Mouse (Mus musculus) liver, embryonic 14.5 days (tissue): Measurements from ENCODE around the gene Chrna1. TPM values are rescaled to one million over a fixed set of nuclear protein-coding genes. Genes with fewer than 3 reads are reported as not detected.

Experiments used
- ATAC-seq: fragments of 200-750 bp; cut with Nextera tagmentation; 2 replicates; pipeline ENCODE4 v1.8.0; 2017; ENCODE audit warnings: moderate number of reproducible peaks, mild to moderate bottlenecking, moderate library complexity; ENCODE audit not compliant: insufficient read depth
- DNase-seq, 3 experiments: peaks; one replicate each; pipeline ENCODE4 v3.0.0-alpha.2; 2012 to 2013; ENCODE audit warnings: low read depth in 3 of 3, low spot score in 3 of 3
- H3K27ac ChIP-seq: fragments of 300-500 bp; sonication (generic); 2 replicates; pipeline ENCODE4 v1.5.1; 2014; ENCODE audit warnings: moderate library complexity, mild to moderate bottlenecking, control low read depth, inconsistent platforms
- H3K27me3 ChIP-seq: fragments of 300-500 bp; sonication (generic); 2 replicates; pipeline ENCODE4 v1.6.1; 2014; ENCODE audit warnings: mild to moderate bottlenecking, low read length, moderate library complexity; ENCODE audit not compliant: control insufficient read depth, insufficient read depth
- H3K36me3 ChIP-seq: fragments of 300-500 bp; sonication (generic); replicated peaks from 2 replicates; pipeline ENCODE4 v1.6.1; 2014; ENCODE audit warnings: low read depth; ENCODE audit not compliant: control insufficient read depth, insufficient read depth
- H3K4me1 ChIP-seq, 2 experiments: fragments of 200-500 bp in 1 of 2; fragments of 300-500 bp in 1 of 2; sonication (generic) in 1 of 2; replicated peaks; 2 replicates each; pipeline ENCODE4 v1.6.1; 2012 to 2014; ENCODE audit warnings: antibody characterized with exemption in 1 of 2, inconsistent platforms in 1 of 2, low read length in 1 of 2; ENCODE audit not compliant: control insufficient read depth in 2 of 2, insufficient read depth in 2 of 2
- H3K4me2 ChIP-seq: fragments of 300-500 bp; sonication (generic); 2 replicates; pipeline ENCODE4 v1.6.1; 2014; ENCODE audit warnings: low read depth, mild to moderate bottlenecking, control low read depth, moderate library complexity
- H3K4me3 ChIP-seq, 2 experiments: fragments of 200-500 bp in 1 of 2; fragments of 300-500 bp in 1 of 2; sonication (generic) in 1 of 2; 2 replicates each; pipeline ENCODE4 v1.5.1; 2012 to 2014; ENCODE audit warnings: low read depth in 2 of 2, low read length in 2 of 2, mild to moderate bottlenecking in 2 of 2, control low read depth in 1 of 2, inconsistent platforms in 1 of 2, moderate library complexity in 1 of 2; ENCODE audit not compliant: insufficient read depth in 1 of 2
- H3K9ac ChIP-seq: fragments of 300-500 bp; sonication (generic); replicated peaks from 2 replicates; pipeline ENCODE4 v1.6.1; 2014; ENCODE audit warnings: mild to moderate bottlenecking, control low read depth, moderate library complexity
- H3K9me3 ChIP-seq: fragments of 300-500 bp; sonication (generic); 2 replicates; pipeline ENCODE4 v1.6.1; 2016; ENCODE audit warnings: low read length, mixed read lengths; ENCODE audit not compliant: control insufficient read depth
- CTCF ChIP-seq: IDR thresholded peaks from 2 replicates; pipeline ENCODE4 v1.5.1; 2016; ENCODE audit warnings: antibody characterized with exemption, low read depth, control low read depth
- EP300 ChIP-seq: IDR thresholded peaks from 2 replicates; pipeline ENCODE4 v1.6.1; 2016; ENCODE audit warnings: antibody characterized with exemption, low read depth
- WGBS: fragments of 180-500 bp; shearing (Covaris S2); extraction: QIAGEN DNeasy Blood & Tissue Kit; methylation state at CpG from one replicate; pipeline ENCODE4 v1.1.7; 2014; ENCODE audit not compliant: insufficient replicate concordance; 5-methylcytosine and 5-hydroxymethylcytosine counted together
- polyA plus RNA-seq, 2 experiments: library from polyadenylated mRNA; depleted of rRNA in 1 of 2; stranded (reverse) in 1 of 2; unstranded in 1 of 2; fragments of >200 nt; fragmentation: Nextera tagmentation in 1 of 2; extraction: Ambion mirVana in 1 of 2; gene quantifications; 2 replicates each; pipeline versions ENCODE4 v1.2.1 to v1.2.3; 2012 to 2014

The Chrna1 gene
- polyA plus RNA-seq (2012; rRNA removed) (0.01 TPM in 2 replicates), polyA plus RNA-seq (2014; fragmentation: Nextera tagmentation; extraction: Ambion mirVana) (0.10 and 0.13 TPM in 2 replicates)

DNA sequence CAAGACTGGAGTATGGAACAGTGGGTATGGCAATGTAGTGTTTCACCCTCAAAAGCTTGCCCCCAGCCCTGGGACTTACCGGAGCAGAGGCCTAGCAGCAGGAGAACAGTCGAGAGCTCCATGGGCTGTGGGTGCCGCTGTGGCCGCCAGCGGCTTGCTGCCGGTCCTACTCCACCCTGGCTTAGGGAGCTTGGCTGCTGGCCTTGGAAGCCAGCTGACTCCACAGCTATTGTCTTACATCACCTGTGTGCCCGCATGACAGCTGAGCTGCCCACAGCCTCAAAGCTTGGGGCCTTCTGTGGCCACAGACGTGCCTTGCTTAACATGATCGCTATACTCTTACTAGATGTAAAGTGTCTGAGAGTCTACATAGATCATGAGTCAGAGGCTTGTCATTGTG, at the start of gene Chrna1:
TSS of gene Chrna1 (minus strand) at position 173 of the 400 bp plus-strand sequence.
- no peak within 1 kb of the TSS for H3K27ac ChIP-seq
- ATAC-seq (no peak), DNase-seq (no peak)
- H3K4me3 ChIP-seq, result no peak within 1 kb of the TSS
- no peaks in the 10 kb centered on the region for H3K27me3 ChIP-seq
- H3K36me3 ChIP-seq, result no peaks in the 10 kb centered on the region
- TF ChIP-seq CTCF (no peak), EP300 (no peak)
- no peak within 1 kb of the TSS for H3K9ac ChIP-seq
- no peaks in the 10 kb centered on the region for H3K9me3 ChIP-seq
- WGBS, result 75% methylated on average over 9 of the region's 9 CpGs
- no peak within 1 kb of the TSS for H3K4me2 ChIP-seq
- no peaks in the 10 kb centered on the region; a peak in 1 of 4 replicates for H3K4me1 ChIP-seq

DNA sequence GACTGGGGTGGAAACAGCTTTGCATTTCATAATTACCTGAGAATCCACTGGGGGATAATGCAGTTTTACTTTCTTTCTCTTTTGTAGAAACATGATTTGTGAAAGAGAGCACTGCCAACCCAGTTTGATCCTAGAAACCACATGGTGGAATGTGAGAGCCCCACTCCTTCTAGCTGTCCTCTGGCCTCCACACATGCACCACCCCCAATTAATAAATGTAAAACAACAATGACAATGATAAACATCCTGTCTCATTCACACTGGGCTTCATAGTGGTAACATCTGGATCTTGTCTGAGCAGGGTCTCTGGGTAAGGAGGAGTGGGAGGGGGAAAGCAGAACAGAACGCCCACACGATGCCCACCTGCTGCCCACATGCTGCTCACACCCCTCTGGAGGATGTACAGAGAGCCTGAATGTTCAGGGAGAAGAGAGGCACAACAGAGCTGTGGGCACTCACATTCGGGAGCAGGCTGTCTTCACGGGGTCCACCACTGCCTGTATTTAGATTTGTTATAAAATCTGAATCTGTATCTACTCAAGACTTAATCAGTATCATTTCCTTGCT, 38.4 kb upstream of the Chrna1 start:
- no peak overlapping the region for H3K4me3 ChIP-seq
- H3K4me1 ChIP-seq, result 0 out of 4 replicates have a peak, but pooled peaks cover 0 to 2% of the 10 kb centered on the region in 2 experiments
- 62% methylated on average over 4 of the region's 4 CpGs for WGBS
- ATAC-seq (no peak), DNase-seq (no peak)
- H3K9me3 ChIP-seq, result no peaks in the 10 kb centered on the region
- no peaks in the 10 kb centered on the region for H3K36me3 ChIP-seq
- H3K27ac ChIP-seq, result no peak overlapping the region
- no peak overlapping the region for H3K9ac ChIP-seq
- no peak overlapping the region for H3K4me2 ChIP-seq
- TF ChIP-seq CTCF (no peak), EP300 (no peak)
- no peaks in the 10 kb centered on the region for H3K27me3 ChIP-seq

DNA sequence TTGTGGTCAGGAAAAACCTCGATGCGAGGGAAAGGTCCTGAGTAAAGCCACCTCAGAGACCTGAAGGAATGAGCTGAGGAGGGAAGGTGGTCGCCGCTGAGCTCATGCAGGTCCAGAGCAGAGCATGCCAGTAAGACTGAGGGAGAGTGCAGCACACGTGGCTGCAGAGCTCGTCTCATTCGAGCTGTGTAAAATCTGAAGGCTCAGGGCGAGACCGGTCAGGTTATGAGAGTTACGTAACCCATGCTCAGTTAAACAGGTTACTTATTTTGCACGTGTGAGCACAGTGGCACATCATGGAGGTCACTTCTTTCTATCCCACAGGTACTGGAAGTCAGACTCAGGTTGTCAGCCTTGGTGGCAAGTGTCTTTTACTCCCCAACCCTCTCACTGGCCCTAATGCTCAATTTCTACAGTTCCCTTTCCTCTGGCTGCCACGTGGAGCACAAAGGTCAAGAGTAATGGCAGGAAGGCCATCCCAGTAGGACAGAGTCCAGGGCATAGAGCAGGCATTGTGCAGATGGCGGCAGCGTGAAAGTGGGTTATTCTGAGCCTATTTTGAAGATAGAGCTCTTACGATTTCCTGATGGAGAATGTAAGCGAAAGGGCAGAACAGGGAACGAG, 36.4 kb upstream of the Chrna1 start:
- Histone ChIP-seq H3K4me3 (no peak overlapping the region), H3K27ac (no peak overlapping the region), H3K27me3 (no peaks in the 10 kb centered on the region), H3K9me3 (no peaks in the 10 kb centered on the region), H3K9ac (no peak overlapping the region), H3K36me3 (no peaks in the 10 kb centered on the region), H3K4me2 (no peak overlapping the region), H3K4me1 (0 out of 4 replicates have a peak, but pooled peaks cover 0 to 2% of the 10 kb centered on the region in 2 experiments)
- DNase-seq (no peak), ATAC-seq (no peak)
- no peak for TF ChIP-seq CTCF
- 65% methylated on average over 17 of the region's 17 CpGs for WGBS

DNA sequence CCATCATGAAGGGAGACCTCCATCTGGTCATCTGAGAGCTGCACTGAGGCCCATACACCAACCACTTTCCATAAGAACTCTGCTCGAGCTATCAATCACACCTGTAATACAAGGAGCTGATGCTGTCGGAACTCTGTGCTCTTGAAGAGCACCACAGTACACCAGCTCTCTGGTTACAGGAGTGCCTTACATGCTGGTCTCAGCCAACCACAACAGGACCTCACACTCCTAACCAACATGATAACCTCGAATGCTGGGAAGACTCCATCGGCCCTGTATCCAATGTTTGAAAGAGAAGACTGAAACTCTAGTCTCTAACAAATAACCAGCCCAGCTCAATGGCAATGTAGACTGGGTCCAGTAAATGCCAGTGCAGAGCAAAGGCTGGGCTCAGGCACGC, 35.3 kb upstream of the Chrna1 start:
- no peak for ATAC-seq
- Histone ChIP-seq H3K9me3 (no peaks in the 10 kb centered on the region), H3K36me3 (no peaks in the 10 kb centered on the region), H3K4me2 (no peak overlapping the region), H3K9ac (no peak overlapping the region), H3K27me3 (no peaks in the 10 kb centered on the region), H3K4me3 (no peak overlapping the region), H3K4me1 (0 out of 4 replicates have a peak, but pooled peaks cover 0 to 2% of the 10 kb centered on the region in 2 experiments), H3K27ac (no peak overlapping the region)
- no peak for DNase-seq
- TF ChIP-seq CTCF, result no peak
- no peak for TF ChIP-seq EP300
- 54% methylated on average over 5 of the region's 5 CpGs for WGBS

DNA sequence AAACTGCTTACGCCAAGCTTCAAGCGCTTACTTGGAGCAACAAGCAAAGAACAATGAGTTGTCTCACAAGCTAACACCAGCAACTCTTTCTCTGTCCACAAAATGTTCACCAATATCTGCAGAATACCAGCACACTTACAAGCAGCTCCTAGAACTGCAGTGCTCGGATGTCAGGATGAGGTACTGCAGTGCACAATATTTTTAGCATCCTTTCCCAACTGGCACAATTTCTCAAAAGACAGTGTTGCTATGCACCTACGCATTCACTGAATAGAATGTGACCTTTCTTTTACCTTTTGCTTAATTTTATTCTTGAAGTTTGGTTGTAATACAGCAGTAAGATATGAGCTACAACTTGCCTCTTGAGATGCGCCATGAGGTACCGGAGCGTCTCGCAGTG, 34.2 kb upstream of the Chrna1 start:
- H3K4me3 ChIP-seq, result no peak overlapping the region
- no peaks in the 10 kb centered on the region for H3K27me3 ChIP-seq
- TF ChIP-seq CTCF (no peak), EP300 (no peak)
- WGBS, result 84% methylated on average over 8 of the region's 8 CpGs
- H3K9ac ChIP-seq, result no peak overlapping the region
- no peaks in the 10 kb centered on the region for H3K9me3 ChIP-seq
- H3K4me1 ChIP-seq, result 0 out of 4 replicates have a peak, but pooled peaks cover 0 to 2% of the 10 kb centered on the region in 2 experiments
- H3K27ac ChIP-seq, result no peak overlapping the region
- no peak for ATAC-seq
- H3K36me3 ChIP-seq, result no peaks in the 10 kb centered on the region
- no peak overlapping the region for H3K4me2 ChIP-seq
- DNase-seq, result no peak
